Mouse (Mus musculus) embryonic facial prominence, embryonic 10.5 days (tissue): ENCODE measurements at regions not wholly inside any gene's neighbourhood (a gene's known extent, or its start where the extent isn't known, plus 50 kb on each side); places are given as distances from the start of the nearest gene placed in this dataset.

Source experiments
- DNase-seq: peaks from one replicate; pipeline ENCODE4 v3.0.0-alpha.2; 2017; ENCODE audit warnings: low spot score
- H3K27ac ChIP-seq: fragments of 300-500 bp; sonication (generic); replicated peaks from 2 replicates; pipeline ENCODE4 v1.5.1; 2016; ENCODE audit warnings: mild to moderate bottlenecking
- H3K27me3 ChIP-seq: fragments of 300-500 bp; sonication (generic); replicated peaks from 2 replicates; pipeline ENCODE4 v1.6.1; 2016; ENCODE audit warnings: low read depth, mild to moderate bottlenecking; ENCODE audit not compliant: poor library complexity, severe bottlenecking
- H3K36me3 ChIP-seq: fragments of 300-500 bp; sonication (generic); replicated peaks from 2 replicates; pipeline ENCODE4 v1.6.1; 2016; ENCODE audit warnings: mild to moderate bottlenecking, moderate library complexity
- H3K4me1 ChIP-seq: fragments of 300-500 bp; sonication (generic); 2 replicates; pipeline ENCODE4 v1.6.1; 2016
- H3K4me3 ChIP-seq: fragments of 300-500 bp; sonication (generic); 2 replicates; pipeline ENCODE4 v1.5.1; 2016; ENCODE audit warnings: mild to moderate bottlenecking, moderate library complexity
- H3K9me3 ChIP-seq: fragments of 300-500 bp; sonication (generic); 2 replicates; pipeline ENCODE4 v1.6.1; 2016; ENCODE audit warnings: mild to moderate bottlenecking
- WGBS: fragments of 180-500 bp; shearing (Covaris S2); methylation state at CpG from one replicate; pipeline ENCODE4 v1.1.7; 2016; 5-methylcytosine and 5-hydroxymethylcytosine counted together

DNA sequence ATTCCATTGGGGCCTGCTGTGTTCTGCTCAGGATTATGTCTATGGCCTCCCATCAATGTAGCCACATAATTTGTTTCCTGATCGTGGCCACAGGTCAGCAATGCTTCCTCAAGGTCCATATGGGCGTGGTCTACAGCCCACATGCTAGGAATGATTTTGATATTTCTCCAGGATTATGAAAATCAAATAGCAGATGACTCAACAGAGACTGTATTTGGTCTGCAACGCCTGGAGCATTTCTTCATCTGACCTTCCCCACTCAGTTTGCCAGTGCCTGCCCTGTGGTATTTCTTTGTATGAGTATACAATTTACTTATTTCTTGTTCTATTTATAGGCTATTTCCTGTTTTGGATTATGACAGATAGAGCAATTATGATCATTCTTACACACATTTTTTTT is 145.7 kb downstream of the Gm11077 start:
- WGBS: 69% methylated on average over 3 of the region's 3 CpGs
- Histone ChIP-seq H3K9me3 (no peaks in the 10 kb centered on the region), H3K27ac (no peak overlapping the region), H3K4me1 (no peaks in the 10 kb centered on the region), H3K27me3 (no peaks in the 10 kb centered on the region), H3K4me3 (no peak overlapping the region), H3K36me3 (no peaks in the 10 kb centered on the region)
- no peak for DNase-seq

DNA sequence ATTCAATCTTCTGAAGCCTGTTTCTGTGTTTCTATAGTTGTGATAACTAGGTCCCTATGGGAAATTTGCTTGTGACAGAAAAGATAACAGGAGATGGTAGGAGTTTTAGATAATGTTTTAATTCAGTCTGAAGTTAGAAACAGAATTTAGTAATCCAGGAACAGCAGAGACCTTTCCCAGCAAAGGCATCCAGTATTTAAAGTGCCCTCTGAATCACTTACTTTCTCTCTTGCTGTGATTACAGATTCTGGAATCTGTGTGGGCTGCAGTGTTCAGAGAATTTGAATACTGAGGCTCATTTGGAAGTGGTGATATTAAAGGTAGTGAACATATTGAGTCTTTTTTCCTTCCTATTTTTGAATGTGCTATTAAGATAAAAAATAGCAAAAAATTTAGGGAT is 154.6 kb downstream of the Gm11077 start:
- Histone ChIP-seq H3K9me3 (no peaks in the 10 kb centered on the region), H3K27me3 (no peaks in the 10 kb centered on the region), H3K4me3 (no peak overlapping the region), H3K36me3 (no peaks in the 10 kb centered on the region), H3K4me1 (no peaks in the 10 kb centered on the region), H3K27ac (no peak overlapping the region)
- no peak for DNase-seq

DNA sequence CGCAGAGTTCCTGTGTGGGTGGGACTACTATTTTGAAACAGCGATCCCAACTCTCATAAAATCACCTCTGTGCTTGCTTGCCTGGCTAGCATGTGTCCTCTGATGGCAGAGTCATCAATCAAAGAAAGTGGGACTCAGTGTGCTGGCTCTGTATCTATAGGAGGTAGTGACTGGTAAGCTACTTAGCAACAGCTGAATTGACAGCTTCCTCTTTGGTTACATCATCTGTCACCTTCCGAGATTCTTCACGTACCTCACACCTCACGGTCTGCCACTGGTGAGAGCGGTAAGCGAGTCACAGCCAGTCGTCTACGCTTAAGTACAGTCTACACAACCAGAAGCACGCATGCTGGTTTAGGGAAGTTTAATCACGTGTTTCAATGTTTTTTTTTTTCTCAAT is 159.5 kb downstream of the Gm11077 start:
- no peak for DNase-seq
- H3K36me3 ChIP-seq: no peaks in the 10 kb centered on the region
- no peak overlapping the region for H3K27ac ChIP-seq
- WGBS: 74% methylated on average over 11 of the region's 11 CpGs
- no peaks in the 10 kb centered on the region for H3K4me1 ChIP-seq
- H3K27me3 ChIP-seq: no peaks in the 10 kb centered on the region
- H3K9me3 ChIP-seq: no peaks in the 10 kb centered on the region
- H3K4me3 ChIP-seq: no peak overlapping the region

DNA sequence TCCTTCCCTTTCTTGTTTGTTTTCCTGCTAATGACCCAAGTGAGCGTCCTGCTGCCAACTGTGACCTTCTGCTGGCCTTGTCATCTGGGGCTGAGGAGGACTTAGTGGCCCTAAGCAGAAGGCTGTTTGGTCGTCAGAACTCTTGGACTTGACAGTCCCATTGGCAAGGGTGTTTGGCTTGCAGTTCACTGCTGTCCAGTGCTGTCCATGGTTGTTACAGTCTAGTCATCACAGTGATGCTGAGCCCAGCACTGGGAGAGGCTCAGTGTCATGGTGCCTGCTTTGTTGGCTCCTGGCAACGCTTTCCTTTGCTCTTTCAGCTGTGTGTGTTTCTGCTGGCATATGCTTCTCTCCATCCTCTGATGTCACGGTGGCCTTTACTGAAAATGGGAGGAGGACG is 161.0 kb downstream of the Gm11077 start:
- WGBS: 75% methylated on average over 5 of the region's 5 CpGs
- peaks cover 5% of the 10 kb centered on the region; the same call in 1 of the 2 replicates for H3K4me1 ChIP-seq

DNA sequence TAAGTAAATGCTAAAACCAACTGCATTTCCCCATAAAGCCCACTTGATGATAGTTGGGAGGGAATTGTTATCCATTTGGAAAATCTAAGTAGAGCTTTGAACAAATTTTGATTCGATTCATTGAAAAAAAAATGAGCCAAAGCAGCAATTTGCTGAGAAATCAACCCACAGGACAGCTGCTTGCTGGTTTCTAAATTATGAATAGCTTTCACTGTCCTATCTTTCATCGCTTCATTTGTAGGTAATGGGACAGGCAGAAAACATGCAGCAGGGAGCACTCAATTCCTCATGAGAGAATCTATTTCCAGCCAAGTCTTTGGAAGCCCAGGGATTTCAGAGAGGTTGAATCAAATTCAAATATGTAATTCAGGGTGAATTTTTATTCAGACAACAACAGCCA is 161.5 kb downstream of the Gm11077 start:
- WGBS: 91% methylated on average over 2 of the region's 2 CpGs
- DNase-seq: no peak
- Histone ChIP-seq H3K9me3 (no peaks in the 10 kb centered on the region), H3K27me3 (no peaks in the 10 kb centered on the region), H3K4me3 (no peak overlapping the region), H3K4me1 (peaks cover 8% of the 10 kb centered on the region), H3K27ac (no peak overlapping the region), H3K36me3 (no peaks in the 10 kb centered on the region)

More for the DNA sequence above, 161.0 kb downstream of the Gm11077 start:
- Histone ChIP-seq H3K27me3 (no peaks in the 10 kb centered on the region), H3K4me3 (no peak overlapping the region), H3K9me3 (no peaks in the 10 kb centered on the region), H3K27ac (no peak overlapping the region), H3K36me3 (no peaks in the 10 kb centered on the region)
- DNase-seq: no peak

DNA sequence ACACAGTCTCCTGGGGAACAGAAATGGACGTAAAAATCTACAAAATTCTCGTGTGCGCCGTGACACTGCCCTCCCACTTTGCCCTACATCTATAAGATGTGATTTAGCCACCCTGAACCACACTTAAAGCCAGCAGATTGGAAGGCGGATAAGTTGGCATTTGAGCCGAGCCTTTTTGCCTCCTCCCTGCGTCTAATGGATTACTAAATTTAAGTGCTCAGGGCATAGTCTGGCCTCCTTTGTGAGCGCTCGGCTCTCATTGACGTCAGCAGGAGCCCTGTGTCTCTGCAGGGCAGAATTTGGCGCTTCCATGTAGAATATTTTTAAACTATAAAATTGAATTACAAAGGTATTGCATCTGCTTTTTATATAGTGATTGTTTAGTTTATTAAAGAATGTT is 165.4 kb downstream of the Gm11077 start:
- Histone ChIP-seq H3K9me3 (no peaks in the 10 kb centered on the region), H3K36me3 (no peaks in the 10 kb centered on the region), H3K4me1 (peaks cover 10% of the 10 kb centered on the region), H3K27me3 (no peaks in the 10 kb centered on the region), H3K27ac (no peak overlapping the region), H3K4me3 (no peak overlapping the region)
- WGBS: 60% methylated on average over 11 of the region's 11 CpGs
- DNase-seq: no peak

DNA sequence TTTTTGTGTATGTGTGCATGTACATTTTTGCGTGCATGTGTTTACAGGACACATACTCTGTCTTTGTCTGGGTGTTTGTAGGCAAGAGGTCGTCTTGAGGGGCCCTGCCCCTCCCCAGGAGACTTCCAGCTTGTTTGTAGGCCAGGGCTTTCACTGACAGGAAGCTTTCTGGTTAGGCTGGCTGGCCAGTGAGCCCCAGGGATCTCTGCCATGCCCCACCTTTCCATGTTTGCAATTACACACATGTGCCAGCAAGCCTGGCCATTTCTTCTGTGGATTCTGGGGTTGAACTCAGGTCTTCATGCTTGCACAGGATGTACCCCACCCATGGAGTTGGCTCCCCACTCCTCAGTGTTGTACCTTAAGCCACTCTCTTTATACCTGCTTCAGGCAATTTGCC is 166.4 kb downstream of the Gm11077 start:
- no peaks in the 10 kb centered on the region for H3K9me3 ChIP-seq
- DNase-seq: no peak
- H3K27ac ChIP-seq: 0 out of 2 replicates have a peak overlapping the region, but pooled peaks have one; percentile 45
- 48% methylated on average over 2 of the region's 2 CpGs for WGBS
- no peak overlapping the region for H3K4me3 ChIP-seq
- H3K36me3 ChIP-seq: no peaks in the 10 kb centered on the region
- H3K27me3 ChIP-seq: no peaks in the 10 kb centered on the region
- H3K4me1 ChIP-seq: peaks cover 10% of the 10 kb centered on the region

DNA sequence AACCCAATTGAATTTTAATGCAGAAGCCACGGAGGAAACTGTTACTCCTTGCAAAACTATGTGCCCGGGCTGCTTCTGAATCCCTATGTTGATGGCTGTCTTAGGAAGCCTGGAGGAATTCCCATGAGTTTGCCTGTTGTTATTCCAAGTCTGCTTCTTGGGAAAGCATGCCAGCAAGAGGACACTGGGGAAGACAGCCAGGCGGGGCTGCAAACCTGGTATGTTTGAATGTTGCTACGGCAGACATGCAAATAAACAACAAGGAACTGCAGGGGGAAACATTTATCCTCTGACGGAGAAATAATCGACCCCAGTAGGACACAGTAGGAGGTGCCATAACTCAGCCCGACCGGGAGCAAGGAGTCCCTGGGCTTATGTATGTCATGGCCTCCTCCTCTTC is 168.0 kb downstream of the Gm11077 start:
- WGBS: 53% methylated on average over 8 of the region's 8 CpGs
- no peaks in the 10 kb centered on the region for H3K9me3 ChIP-seq
- no peak for DNase-seq
- no peaks in the 10 kb centered on the region for H3K36me3 ChIP-seq
- no peak overlapping the region for H3K27ac ChIP-seq
- no peak overlapping the region for H3K4me3 ChIP-seq
- no peaks in the 10 kb centered on the region for H3K27me3 ChIP-seq
- H3K4me1 ChIP-seq: peaks cover 10% of the 10 kb centered on the region

DNA sequence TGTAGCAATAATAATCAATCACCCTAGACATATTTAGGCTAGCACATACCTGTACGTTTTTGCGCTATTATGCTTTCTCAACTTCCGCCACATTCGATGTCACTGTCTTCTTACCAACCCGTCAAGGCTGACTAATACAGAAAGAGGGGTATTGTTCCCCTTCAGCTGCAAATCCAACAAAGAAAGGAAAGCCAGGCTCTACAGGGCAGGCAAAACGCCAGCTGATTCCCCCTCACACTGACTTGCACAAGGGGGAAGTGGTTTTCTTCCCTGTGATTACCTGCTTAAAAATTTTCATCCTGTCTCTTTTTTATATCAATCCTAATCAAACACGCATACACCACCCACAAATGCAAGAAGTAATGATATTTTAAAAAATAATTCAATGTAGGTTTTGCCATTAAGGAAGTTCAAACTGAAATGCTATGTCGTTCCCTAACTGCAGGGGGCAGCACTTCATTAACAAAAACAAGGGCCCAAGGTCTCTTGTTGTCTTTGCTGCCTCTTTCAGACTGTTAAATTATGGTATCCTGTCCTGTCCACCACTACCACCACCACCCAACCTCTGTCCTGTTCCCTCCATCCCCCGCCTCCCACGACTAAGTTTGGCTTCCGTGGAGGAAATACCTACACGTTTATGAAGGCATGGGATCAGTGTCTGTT is 195.4 kb downstream of the Gm11077 start:
- H3K4me1 ChIP-seq: no peaks in the 10 kb centered on the region
- no peaks in the 10 kb centered on the region for H3K9me3 ChIP-seq
- no peaks in the 10 kb centered on the region for H3K27me3 ChIP-seq
- DNase-seq: peak; percentile 56
- 60% methylated on average over 12 of the region's 12 CpGs for WGBS
- H3K36me3 ChIP-seq: no peaks in the 10 kb centered on the region
- H3K4me3 ChIP-seq: no peak overlapping the region
- no peak overlapping the region for H3K27ac ChIP-seq

DNA sequence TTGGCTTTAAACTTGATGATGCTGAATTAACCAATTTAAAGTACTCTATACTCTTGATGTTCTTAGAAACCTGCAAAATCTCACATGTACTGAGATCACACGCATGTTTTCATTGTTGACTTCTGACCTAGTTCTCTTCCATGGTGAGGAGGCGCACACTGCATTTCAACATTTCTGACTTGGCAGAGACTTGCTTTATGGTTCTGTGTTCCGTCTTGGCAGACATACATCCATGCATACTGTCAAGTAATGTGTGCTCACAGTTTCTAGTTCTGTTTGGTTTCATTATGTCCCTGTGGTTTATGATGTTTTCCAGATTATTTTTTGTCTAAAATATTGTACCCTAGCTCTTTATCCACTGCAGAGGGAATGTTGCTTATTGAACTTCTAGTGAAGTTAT is 198.5 kb downstream of the Gm11077 start:
- 92% methylated on average over 3 of the region's 3 CpGs for WGBS
- no peak for DNase-seq
- H3K4me1 ChIP-seq: no peaks in the 10 kb centered on the region
- H3K27ac ChIP-seq: no peak overlapping the region
- no peaks in the 10 kb centered on the region for H3K36me3 ChIP-seq
- H3K9me3 ChIP-seq: no peaks in the 10 kb centered on the region
- H3K27me3 ChIP-seq: no peaks in the 10 kb centered on the region
- H3K4me3 ChIP-seq: no peak overlapping the region

DNA sequence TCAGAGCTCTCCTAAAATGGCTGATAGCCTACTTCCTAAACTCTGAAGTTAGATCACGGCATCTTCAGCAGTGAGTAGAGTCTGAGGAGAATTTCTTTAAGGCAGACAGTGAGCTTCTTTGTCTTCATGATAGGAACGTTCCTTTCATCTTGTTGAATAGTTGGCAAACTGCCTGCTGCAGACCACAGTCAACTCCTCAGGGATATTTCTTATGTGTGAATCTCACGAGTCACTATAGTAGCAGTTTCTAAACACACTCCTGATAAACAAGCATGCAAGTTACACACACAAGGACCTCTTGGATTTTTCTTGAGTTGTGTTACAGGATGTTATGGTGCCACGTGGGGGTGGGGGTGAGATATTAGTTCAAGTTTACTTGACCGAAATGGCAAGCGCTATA is 205.2 kb downstream of the Gm11077 start:
- H3K36me3 ChIP-seq: no peaks in the 10 kb centered on the region
- H3K4me1 ChIP-seq: no peaks in the 10 kb centered on the region
- no peak for DNase-seq
- no peaks in the 10 kb centered on the region for H3K27me3 ChIP-seq
- 79% methylated on average over 6 of the region's 6 CpGs for WGBS
- H3K4me3 ChIP-seq: no peak overlapping the region
- H3K27ac ChIP-seq: no peak overlapping the region
- H3K9me3 ChIP-seq: no peaks in the 10 kb centered on the region

DNA sequence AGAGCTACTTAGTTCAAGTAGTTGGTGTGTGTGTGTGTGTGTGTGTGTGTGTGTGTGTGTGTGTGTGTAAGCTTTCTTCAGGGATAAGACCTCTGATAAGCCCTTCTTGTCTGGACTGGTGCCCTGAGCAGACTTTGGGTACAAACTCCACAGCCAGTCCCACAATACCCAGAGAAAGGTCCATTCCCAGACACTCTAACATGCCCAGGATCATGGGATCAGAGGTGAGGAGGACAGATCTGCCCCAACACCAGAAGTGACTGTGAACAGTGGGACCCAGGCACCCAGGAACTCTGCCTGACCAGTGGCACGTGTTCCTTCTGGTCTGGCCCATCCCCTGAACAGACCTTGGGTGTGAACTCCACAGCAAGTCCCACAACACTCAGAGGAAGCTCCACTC is 208.9 kb downstream of the Gm11077 start:
- Histone ChIP-seq H3K27ac (no peak overlapping the region), H3K27me3 (no peaks in the 10 kb centered on the region), H3K4me3 (no peak overlapping the region), H3K4me1 (no peaks in the 10 kb centered on the region), H3K9me3 (no peaks in the 10 kb centered on the region), H3K36me3 (no peaks in the 10 kb centered on the region)
- DNase-seq: no peak
- 82% methylated on average over 1 of the region's 1 CpGs for WGBS

DNA sequence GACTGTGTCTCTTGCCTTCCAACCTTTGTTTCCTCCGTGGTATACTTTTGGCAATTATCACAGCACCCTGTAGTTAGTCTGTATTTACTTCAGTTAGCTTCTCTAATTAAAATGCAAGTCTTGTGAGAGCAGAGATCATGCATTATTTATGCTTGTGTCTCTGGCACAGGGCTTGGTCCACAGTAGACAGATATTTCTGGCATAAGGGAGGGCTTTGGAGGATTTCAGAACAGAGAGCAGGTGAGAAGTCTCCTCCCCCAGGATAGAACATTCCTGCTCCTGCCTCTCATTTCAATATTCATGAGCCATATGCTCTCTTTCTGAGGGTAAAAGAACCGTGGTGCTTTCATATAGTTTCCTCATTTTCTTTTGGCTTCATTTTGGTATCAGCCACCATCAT is 217.6 kb downstream of the Gm11077 start:
- H3K36me3 ChIP-seq: no peaks in the 10 kb centered on the region
- no peaks in the 10 kb centered on the region for H3K9me3 ChIP-seq
- DNase-seq: no peak
- H3K4me3 ChIP-seq: no peak overlapping the region
- 71% methylated on average over 2 of the region's 2 CpGs for WGBS
- no peaks in the 10 kb centered on the region for H3K27me3 ChIP-seq
- H3K27ac ChIP-seq: no peak overlapping the region
- no peaks in the 10 kb centered on the region for H3K4me1 ChIP-seq

DNA sequence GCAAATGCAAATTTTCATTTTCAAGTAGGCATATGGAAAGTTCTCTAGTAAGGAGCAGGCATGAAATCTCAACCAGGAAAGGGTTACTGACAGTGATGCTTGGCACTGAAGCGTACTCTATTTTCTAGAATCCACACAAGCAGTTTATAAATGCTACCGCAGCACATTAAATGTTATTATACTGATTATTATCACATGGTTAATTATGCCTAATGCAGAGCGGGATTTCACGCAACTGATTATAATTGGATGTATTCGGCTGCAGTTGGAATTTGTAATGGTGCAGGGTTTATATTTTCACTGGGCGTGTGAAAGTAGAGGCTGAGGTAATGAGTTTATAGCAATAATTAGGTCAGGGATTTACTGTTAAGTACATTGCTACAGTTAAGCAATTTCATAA is 221.4 kb downstream of the Gm11077 start:
- Histone ChIP-seq H3K4me3 (no peak overlapping the region), H3K36me3 (no peaks in the 10 kb centered on the region), H3K4me1 (no peaks in the 10 kb centered on the region), H3K27ac (no peak overlapping the region), H3K27me3 (no peaks in the 10 kb centered on the region), H3K9me3 (no peaks in the 10 kb centered on the region)
- no peak for DNase-seq
- WGBS: 75% methylated on average over 6 of the region's 6 CpGs
